ENCODE assay signal across 8 mouse cellular contexts in the genomic region with DNA sequence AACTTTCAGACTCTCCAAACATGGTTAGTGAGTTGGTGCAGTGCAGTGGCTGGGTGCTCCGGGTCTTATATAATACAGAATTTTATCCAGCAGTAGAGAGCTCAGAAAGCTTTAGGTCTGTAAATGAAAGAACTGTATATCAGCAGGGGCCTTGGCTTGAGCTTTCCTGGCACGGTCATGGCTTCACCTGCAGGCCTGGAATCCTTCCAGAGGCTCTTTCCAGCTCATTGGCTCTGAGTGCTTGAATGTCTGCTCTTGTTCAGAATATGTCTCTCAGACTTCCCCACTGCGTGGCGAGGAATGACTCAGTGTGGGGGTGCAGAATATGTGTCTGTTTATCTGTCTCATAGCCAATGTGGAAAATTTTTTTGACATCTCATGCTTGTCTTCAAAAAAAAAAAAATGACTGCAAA. TPM values are rescaled to one million over a fixed set of nuclear protein-coding genes. Genes with fewer than 3 reads are reported as not detected.
A peak's percentile ranks its signal among the peaks of the same experiment; 100 is the strongest.
DNase-seq lines count a peak whose midpoint lies in the region; ATAC-seq lines count a peak whose summit lies in the region.

No protein-coding gene starts in this region.

- H3K9me3 ChIP-seq in heart, embryonic 11.5 days (replicated peaks; ENCODE audit: control insufficient read depth, low read length), result no peaks in the 10 kb centered on the region
- H3K9me3 ChIP-seq in forebrain, embryonic 14.5 days (replicated peaks; ENCODE audit: control insufficient read depth, low read length), result no peaks in the 10 kb centered on the region
- H3K9me3 ChIP-seq in stomach, embryonic 16.5 days (replicated peaks; ENCODE audit: control insufficient read depth, low read length), result no peaks in the 10 kb centered on the region

- no peak for ATAC-seq in heart, embryonic 11.5 days (replicated peaks; ENCODE audit: insufficient number of reproducible peaks, low FRiP score, low TSS enrichment)
- ATAC-seq in forebrain, embryonic 14.5 days, result peak; percentile 79
- ATAC-seq in stomach, embryonic 16.5 days (ENCODE audit: insufficient read depth, low FRiP score), result peak; percentile 58; the same call in 1 of the 2 replicates

- no peaks in the 10 kb centered on the region for H3K27me3 ChIP-seq in heart, embryonic 11.5 days (ENCODE audit: control insufficient read depth, insufficient read depth, low read length)
- H3K27me3 ChIP-seq in forebrain, embryonic 14.5 days (replicated peaks; ENCODE audit: control insufficient read depth, insufficient read depth, low read length), result no peaks in the 10 kb centered on the region
- H3K27me3 ChIP-seq in stomach, embryonic 16.5 days (ENCODE audit: control insufficient read depth, insufficient read depth, low read length), result no peaks in the 10 kb centered on the region

- WGBS in heart, embryonic 11.5 days (ENCODE audit: insufficient replicate concordance), result 53% methylated on average over 4 of the region's 4 CpGs
- 16% methylated on average over 4 of the region's 4 CpGs for WGBS in forebrain, embryonic 14.5 days
- WGBS in stomach, embryonic 16.5 days, result 45% methylated on average over 4 of the region's 4 CpGs

- intact Hi-C loops in left cerebral cortex, postnatal 36 days (cut with DNase I), result loop anchor here (2.0 kb wide), 1 partner anchor 47 kb away; no protein-coding TSS in a partner anchor

- H3K4me2 ChIP-seq in heart, embryonic 11.5 days, result no peak overlapping the region
- H3K4me2 ChIP-seq in forebrain, embryonic 14.5 days (ENCODE audit: low read length), result no peak overlapping the region
- no peak overlapping the region for H3K4me2 ChIP-seq in stomach, embryonic 16.5 days (ENCODE audit: low read depth, low read length)

- H3K4me1 ChIP-seq in heart, embryonic 11.5 days (ENCODE audit: control insufficient read depth, insufficient read depth, low read length), result no peaks in the 10 kb centered on the region
- H3K4me1 ChIP-seq in forebrain, embryonic 14.5 days (ENCODE audit: control insufficient read depth, insufficient read depth, low read length), result peaks cover 12% of the 10 kb centered on the region; the same call in 1 of the 2 replicates
- H3K4me1 ChIP-seq in stomach, embryonic 16.5 days (ENCODE audit: control insufficient read depth, insufficient read depth, low read length), result no peaks in the 10 kb centered on the region

- no peak overlapping the region for H3K4me3 ChIP-seq in heart, embryonic 11.5 days (ENCODE audit: low read depth, low read length)
- H3K4me3 ChIP-seq in forebrain, embryonic 14.5 days (ENCODE audit: low read depth, low read length), result no peak overlapping the region
- no peak overlapping the region for H3K4me3 ChIP-seq in stomach, embryonic 16.5 days (replicated peaks; ENCODE audit: low read length)

- DNase-seq in heart, adult 11 months, result peak; percentile 92
- DNase-seq in adipocyte (ENCODE audit: low spot score), result peak; percentile 51
- peak; percentile 86 for DNase-seq in forebrain, embryonic 14.5 days (ENCODE audit: low spot score)
- DNase-seq in kidney, adult 9 months, result peak; percentile 75
- DNase-seq in left cerebral cortex, postnatal 36 days (ENCODE audit: low spot score in 2 of 2), result peak; percentile 81 to 82
- DNase-seq in spleen, postnatal 36 days (ENCODE audit: low spot score in 2 of 2), result no peak

- H3K9ac ChIP-seq in heart, embryonic 11.5 days (ENCODE audit: low read depth, low read length), result no peak overlapping the region
- H3K9ac ChIP-seq in forebrain, embryonic 14.5 days (ENCODE audit: low read length), result no peak overlapping the region
- H3K9ac ChIP-seq in stomach, embryonic 16.5 days (ENCODE audit: low read length), result no peak overlapping the region

- H3K36me3 ChIP-seq in heart, embryonic 11.5 days (ENCODE audit: control insufficient read depth, insufficient read depth, low read length), result no peaks in the 10 kb centered on the region
- no peaks in the 10 kb centered on the region for H3K36me3 ChIP-seq in forebrain, embryonic 14.5 days (ENCODE audit: control insufficient read depth, insufficient read depth, low read length)
- H3K36me3 ChIP-seq in stomach, embryonic 16.5 days (ENCODE audit: control insufficient read depth, insufficient read depth, low read length), result no peaks in the 10 kb centered on the region

- H3K27ac ChIP-seq in heart, embryonic 11.5 days (ENCODE audit: low read depth, low read length), result no peak overlapping the region; the same call in 1 of the 2 replicates
- peak overlapping the region; percentile 23; the same call in 1 of the 2 replicates for H3K27ac ChIP-seq in forebrain, embryonic 14.5 days (ENCODE audit: low read depth, low read length)
- no peak overlapping the region for H3K27ac ChIP-seq in stomach, embryonic 16.5 days (ENCODE audit: low read length)

RNA-seq across cellular contexts. Expression of a gene that starts 11.6 kb away (rescaled TPM):
- polyA plus RNA-seq in heart, embryonic 11.5 days (2014; fragmentation: Nextera tagmentation; extraction: Ambion mirVana), result 0.74 and 1.9 TPM in 2 replicates
- 0.53 and 0.64 TPM in 2 replicates for polyA plus RNA-seq in forebrain, embryonic 14.5 days (2014; fragmentation: Nextera tagmentation; extraction: Ambion mirVana)
- total RNA-seq in left cerebral cortex, postnatal 36 days (2021), result 1 to 10 TPM; 1.1 to 1.3 TPM
- 10.6 and 11.0 TPM in 2 replicates for polyA plus RNA-seq in stomach, embryonic 16.5 days (2015; fragmentation: Nextera tagmentation; extraction: Ambion mirVana)

RNA-seq across cellular contexts. Expression of a gene that starts 59.7 kb away (rescaled TPM):
- 32.6 TPM in 2 replicates for polyA plus RNA-seq in heart, embryonic 11.5 days (2014; fragmentation: Nextera tagmentation; extraction: Ambion mirVana)
- 7.1 and 8.1 TPM in 2 replicates for polyA plus RNA-seq in forebrain, embryonic 14.5 days (2014; fragmentation: Nextera tagmentation; extraction: Ambion mirVana)
- 1 to 10 TPM; 4.8 TPM for total RNA-seq in left cerebral cortex, postnatal 36 days (2021)
- polyA plus RNA-seq in stomach, embryonic 16.5 days (2015; fragmentation: Nextera tagmentation; extraction: Ambion mirVana), result 13.0 and 13.2 TPM in 2 replicates

Comparison
In these comparisons a context has a peak if more than half of its experiments do, and no peak if none do; other contexts are left out.
1. DNase-seq: peak in heart, adult 11 months (single experiment), adipocyte (single experiment), forebrain, embryonic 14.5 days (single experiment), kidney, adult 9 months (single experiment) and left cerebral cortex, postnatal 36 days (2 of 2); none in spleen, postnatal 36 days (0 of 2).